Mouse (Mus musculus): ENCODE measurements around the gene Vmn2r44.
"Not testable (repeated sequence)": the region's sequence is repeated elsewhere in the genome, so short reads cannot be mapped to it uniquely, and the experiment has no call there.

The Vmn2r44 gene

GRCm38 (mm10) chr7:8383233-8383632 lies at the start of gene Vmn2r44:
Gene Vmn2r44 (minus strand): TSS chr7:8383333.
- not testable (repeated sequence) for DNase-seq

- not testable (repeated sequence) for DNase-seq
Observed at GRCm38 (mm10) chr7:8357879-8358278, 25.3 kb downstream of the Vmn2r44 start.

Measured in embryo, embryonic 11 days (tissue).